Mouse (Mus musculus): ENCODE data around the gene Hist1h3e. TPM values are rescaled to one million over a fixed set of nuclear protein-coding genes. Genes with fewer than 3 reads are reported as not detected.
"Not testable (repeated sequence)": the region's sequence is repeated elsewhere in the genome, so short reads cannot be mapped to it uniquely, and the experiment has no call there.

Hist1h3e gene
- 10.2 and 10.3 TPM in 2 replicates for polyA plus RNA-seq (2014; fragmentation: Nextera tagmentation; extraction: Ambion mirVana)

GRCm38 (mm10) chr13:23561883-23562659 lies at the start of gene Hist1h3e:
Gene Hist1h3e, minus strand, starts transcription at chr13:23562369.
- not testable (repeated sequence) for H3K4me1 ChIP-seq (ENCODE audit: control insufficient read depth, insufficient read depth, low read length); H3K27me3 ChIP-seq (ENCODE audit: control insufficient read depth, insufficient read depth, low read length); H3K9me3 ChIP-seq (ENCODE audit: control insufficient read depth, low read depth, low read length); H3K36me3 ChIP-seq (ENCODE audit: control insufficient read depth, insufficient read depth, low read length)
- Histone ChIP-seq H3K27ac (ENCODE audit: low read length) (peak within 1 kb of the TSS; percentile 99), H3K4me2 (replicated peaks; ENCODE audit: low read depth, low read length) (peak within 1 kb of the TSS; percentile 70), H3K9ac (replicated peaks; ENCODE audit: low read depth, low read length) (peak within 1 kb of the TSS; percentile 45; the same call in 1 of the 2 replicates), H3K4me3 (ENCODE audit: low read depth, low read length) (peak within 1 kb of the TSS; percentile 29)
- WGBS: under 1% methylated on average over 50 of the region's 67 CpGs
- ATAC-seq (ENCODE audit: insufficient number of reproducible peaks, insufficient read depth, low FRiP score, low read depth): peak; percentile 93

- H3K36me3 ChIP-seq (ENCODE audit: control insufficient read depth, insufficient read depth, low read length): no peaks in the 10 kb centered on the region
- no peaks in the 10 kb centered on the region for H3K4me1 ChIP-seq (ENCODE audit: control insufficient read depth, insufficient read depth, low read length)
- H3K9ac ChIP-seq (replicated peaks; ENCODE audit: low read depth, low read length): no peak overlapping the region
- H3K9me3 ChIP-seq (ENCODE audit: control insufficient read depth, low read depth, low read length): no peaks in the 10 kb centered on the region
- H3K27ac ChIP-seq (ENCODE audit: low read length): no peak overlapping the region
- H3K4me3 ChIP-seq (ENCODE audit: low read depth, low read length): no peak overlapping the region
- H3K4me2 ChIP-seq (replicated peaks; ENCODE audit: low read depth, low read length): no peak overlapping the region
- WGBS: 87% methylated on average over 3 of the region's 3 CpGs
- no peak for ATAC-seq (ENCODE audit: insufficient number of reproducible peaks, insufficient read depth, low FRiP score, low read depth)
- H3K27me3 ChIP-seq (ENCODE audit: control insufficient read depth, insufficient read depth, low read length): no peaks in the 10 kb centered on the region
These were observed 49.5 kb upstream of the Hist1h3e start for GRCm38 (mm10) chr13:23611638-23612037.

- no peak overlapping the region for H3K9ac ChIP-seq (replicated peaks; ENCODE audit: low read depth, low read length)
- no peaks in the 10 kb centered on the region for H3K9me3 ChIP-seq (ENCODE audit: control insufficient read depth, low read depth, low read length)
- no peak overlapping the region for H3K4me3 ChIP-seq (ENCODE audit: low read depth, low read length)
- no peaks in the 10 kb centered on the region for H3K27me3 ChIP-seq (ENCODE audit: control insufficient read depth, insufficient read depth, low read length)
- no peaks in the 10 kb centered on the region for H3K4me1 ChIP-seq (ENCODE audit: control insufficient read depth, insufficient read depth, low read length)
- WGBS: 71% methylated on average over 2 of the region's 2 CpGs
- no peak overlapping the region for H3K27ac ChIP-seq (ENCODE audit: low read length)
- H3K4me2 ChIP-seq (replicated peaks; ENCODE audit: low read depth, low read length): no peak overlapping the region
- no peak for ATAC-seq (ENCODE audit: insufficient number of reproducible peaks, insufficient read depth, low FRiP score, low read depth)
- no peaks in the 10 kb centered on the region for H3K36me3 ChIP-seq (ENCODE audit: control insufficient read depth, insufficient read depth, low read length)
These were observed 48.2 kb upstream of the Hist1h3e start for GRCm38 (mm10) chr13:23610393-23610792.

- no peak overlapping the region for H3K9ac ChIP-seq (replicated peaks; ENCODE audit: low read depth, low read length)
- H3K27ac ChIP-seq (ENCODE audit: low read length): no peak overlapping the region
- ATAC-seq (ENCODE audit: insufficient number of reproducible peaks, insufficient read depth, low FRiP score, low read depth): no peak
- no peaks in the 10 kb centered on the region for H3K36me3 ChIP-seq (ENCODE audit: control insufficient read depth, insufficient read depth, low read length)
- no peaks in the 10 kb centered on the region for H3K4me1 ChIP-seq (ENCODE audit: control insufficient read depth, insufficient read depth, low read length)
- no peaks in the 10 kb centered on the region for H3K27me3 ChIP-seq (ENCODE audit: control insufficient read depth, insufficient read depth, low read length)
- H3K4me3 ChIP-seq (ENCODE audit: low read depth, low read length): no peak overlapping the region
- no peak overlapping the region for H3K4me2 ChIP-seq (replicated peaks; ENCODE audit: low read depth, low read length)
- H3K9me3 ChIP-seq (ENCODE audit: control insufficient read depth, low read depth, low read length): no peaks in the 10 kb centered on the region
These were observed 47.7 kb upstream of the Hist1h3e start for GRCm38 (mm10) chr13:23609844-23610243.

- Histone ChIP-seq H3K36me3 (ENCODE audit: control insufficient read depth, insufficient read depth, low read length) (no peaks in the 10 kb centered on the region), H3K9ac (replicated peaks; ENCODE audit: low read depth, low read length) (no peak overlapping the region), H3K4me2 (replicated peaks; ENCODE audit: low read depth, low read length) (no peak overlapping the region), H3K9me3 (ENCODE audit: control insufficient read depth, low read depth, low read length) (no peaks in the 10 kb centered on the region), H3K4me1 (ENCODE audit: control insufficient read depth, insufficient read depth, low read length) (no peaks in the 10 kb centered on the region), H3K4me3 (ENCODE audit: low read depth, low read length) (no peak overlapping the region), H3K27me3 (ENCODE audit: control insufficient read depth, insufficient read depth, low read length) (no peaks in the 10 kb centered on the region), H3K27ac (ENCODE audit: low read length) (no peak overlapping the region)
- no peak for ATAC-seq (ENCODE audit: insufficient number of reproducible peaks, insufficient read depth, low FRiP score, low read depth)
- 84% methylated on average over 4 of the region's 4 CpGs for WGBS
These were observed 47.0 kb upstream of the Hist1h3e start for GRCm38 (mm10) chr13:23609209-23609608.

GRCm38 (mm10) chr13:23605052-23605451 lies 42.9 kb upstream of the Hist1h3e start:
- Histone ChIP-seq H3K27me3 (ENCODE audit: control insufficient read depth, insufficient read depth, low read length) (no peaks in the 10 kb centered on the region), H3K36me3 (ENCODE audit: control insufficient read depth, insufficient read depth, low read length) (no peaks in the 10 kb centered on the region), H3K4me1 (ENCODE audit: control insufficient read depth, insufficient read depth, low read length) (no peaks in the 10 kb centered on the region), H3K9me3 (ENCODE audit: control insufficient read depth, low read depth, low read length) (no peaks in the 10 kb centered on the region), H3K4me3 (ENCODE audit: low read depth, low read length) (no peak overlapping the region), H3K9ac (replicated peaks; ENCODE audit: low read depth, low read length) (no peak overlapping the region), H3K27ac (ENCODE audit: low read length) (no peak overlapping the region), H3K4me2 (replicated peaks; ENCODE audit: low read depth, low read length) (no peak overlapping the region)
- 95% methylated on average over 3 of the region's 3 CpGs for WGBS
- no peak for ATAC-seq (ENCODE audit: insufficient number of reproducible peaks, insufficient read depth, low FRiP score, low read depth)

GRCm38 (mm10) chr13:23604452-23604851 lies 42.3 kb upstream of the Hist1h3e start:
- H3K9ac ChIP-seq (replicated peaks; ENCODE audit: low read depth, low read length): no peak overlapping the region
- no peaks in the 10 kb centered on the region for H3K36me3 ChIP-seq (ENCODE audit: control insufficient read depth, insufficient read depth, low read length)
- H3K9me3 ChIP-seq (ENCODE audit: control insufficient read depth, low read depth, low read length): no peaks in the 10 kb centered on the region
- no peak for ATAC-seq (ENCODE audit: insufficient number of reproducible peaks, insufficient read depth, low FRiP score, low read depth)
- WGBS: 76% methylated on average over 3 of the region's 3 CpGs
- H3K27ac ChIP-seq (ENCODE audit: low read length): no peak overlapping the region
- H3K4me3 ChIP-seq (ENCODE audit: low read depth, low read length): no peak overlapping the region
- H3K27me3 ChIP-seq (ENCODE audit: control insufficient read depth, insufficient read depth, low read length): no peaks in the 10 kb centered on the region
- H3K4me1 ChIP-seq (ENCODE audit: control insufficient read depth, insufficient read depth, low read length): no peaks in the 10 kb centered on the region
- H3K4me2 ChIP-seq (replicated peaks; ENCODE audit: low read depth, low read length): no peak overlapping the region

- WGBS: 73% methylated on average over 7 of the region's 7 CpGs
- H3K27me3 ChIP-seq (ENCODE audit: control insufficient read depth, insufficient read depth, low read length): no peaks in the 10 kb centered on the region
These were observed 41.1 kb upstream of the Hist1h3e start for GRCm38 (mm10) chr13:23603182-23603699.

More at GRCm38 (mm10) chr13:23603182-23603699, 41.1 kb upstream of the Hist1h3e start:
- ATAC-seq (ENCODE audit: insufficient number of reproducible peaks, insufficient read depth, low FRiP score, low read depth): no peak
- no peaks in the 10 kb centered on the region for H3K36me3 ChIP-seq (ENCODE audit: control insufficient read depth, insufficient read depth, low read length)
- H3K4me3 ChIP-seq (ENCODE audit: low read depth, low read length): no peak overlapping the region
- H3K9ac ChIP-seq (replicated peaks; ENCODE audit: low read depth, low read length): no peak overlapping the region
- no peaks in the 10 kb centered on the region for H3K4me1 ChIP-seq (ENCODE audit: control insufficient read depth, insufficient read depth, low read length)
- H3K27ac ChIP-seq (ENCODE audit: low read length): no peak overlapping the region
- H3K4me2 ChIP-seq (replicated peaks; ENCODE audit: low read depth, low read length): no peak overlapping the region
- no peaks in the 10 kb centered on the region for H3K9me3 ChIP-seq (ENCODE audit: control insufficient read depth, low read depth, low read length)
